Mouse (Mus musculus) heart, embryonic 11.5 days (tissue): ENCODE measurements around the gene Olfr1225. TPM values are rescaled to one million over a fixed set of nuclear protein-coding genes. Genes with fewer than 3 reads are reported as not detected.

Source experiments
- polyA plus RNA-seq: library from polyadenylated mRNA; unstranded; fragments of >200 nt; fragmentation: Nextera tagmentation; extraction: Ambion mirVana; gene quantifications from 2 replicates; pipeline ENCODE4 v1.2.1, GENCODE M21; 2014

The Olfr1225 gene
- polyA plus RNA-seq, 1 experiment from 2014 or later = not detected

Other genes with a start within 250 kb of the Olfr1225 start
- not detected in 2 replicates for gene Olfr1211, start 236.6 kb downstream of the Olfr1225 start, polyA plus RNA-seq
- not detected in 2 replicates for gene Olfr1212, start 220.7 kb downstream of the Olfr1225 start, polyA plus RNA-seq
- not detected in 2 replicates for gene Gm13762, start 194.4 kb downstream of the Olfr1225 start, polyA plus RNA-seq
- gene Olfr1214, start 182.0 kb downstream of the Olfr1225 start, polyA plus RNA-seq = not detected in 2 replicates
- gene Olfr1215, start 167.7 kb downstream of the Olfr1225 start, polyA plus RNA-seq = not detected in 2 replicates
- gene Olfr1216, start 156.3 kb downstream of the Olfr1225 start, polyA plus RNA-seq = not detected in 2 replicates
- gene Olfr1217, start 142.6 kb downstream of the Olfr1225 start, polyA plus RNA-seq = not detected in 2 replicates
- gene Olfr1218, start 113.5 kb downstream of the Olfr1225 start, polyA plus RNA-seq = not detected in 2 replicates
- gene Olfr1219, start 91.2 kb downstream of the Olfr1225 start, polyA plus RNA-seq = not detected in 2 replicates
- gene Olfr1220, start 67.8 kb downstream of the Olfr1225 start, polyA plus RNA-seq = not detected in 2 replicates
- gene Olfr1221, start 57.4 kb downstream of the Olfr1225 start, polyA plus RNA-seq = not detected in 2 replicates
- not detected in 2 replicates for gene Olfr1222, start 41.6 kb downstream of the Olfr1225 start, polyA plus RNA-seq
- gene Olfr1223, start 23.1 kb downstream of the Olfr1225 start, polyA plus RNA-seq = not detected in 2 replicates
- not detected in 2 replicates for gene Olfr1224-ps1, start 10.6 kb downstream of the Olfr1225 start, polyA plus RNA-seq
- gene Olfr1226, start 25.4 kb upstream of the Olfr1225 start, polyA plus RNA-seq = not detected in 2 replicates
- not detected in 2 replicates for gene Olfr1228, start 79.4 kb upstream of the Olfr1225 start, polyA plus RNA-seq
- not detected in 2 replicates for gene Olfr1229, start 113.3 kb upstream of the Olfr1225 start, polyA plus RNA-seq
- gene Olfr1230, start 122.6 kb upstream of the Olfr1225 start, polyA plus RNA-seq = not detected in 2 replicates
- gene Olfr1231, start 132.4 kb upstream of the Olfr1225 start, polyA plus RNA-seq = not detected in 2 replicates
- gene Olfr1232, start 155.0 kb upstream of the Olfr1225 start, polyA plus RNA-seq = not detected in 2 replicates
- not detected in 2 replicates for gene Olfr1233, start 167.7 kb upstream of the Olfr1225 start, polyA plus RNA-seq
- gene Olfr1234, start 190.2 kb upstream of the Olfr1225 start, polyA plus RNA-seq = not detected in 2 replicates
- not detected in 2 replicates for gene Olfr1238, start 235.0 kb upstream of the Olfr1225 start, polyA plus RNA-seq
- gene Olfr1239, start 245.7 kb upstream of the Olfr1225 start, polyA plus RNA-seq = not detected in 2 replicates